Mouse (Mus musculus) bone marrow, adult 2 months (tissue): ENCODE measurements at regions not wholly inside any gene's neighbourhood (a gene's known extent, or its start where the extent isn't known, plus 50 kb on each side); places are given as distances from the start of the nearest gene placed in this dataset.

Source experiments
- H3K27ac ChIP-seq: fragments of 200-500 bp; 2 replicates; pipeline ENCODE4 v1.5.1; 2012; ENCODE audit warnings: low read depth, mild to moderate bottlenecking, control low read depth, inconsistent platforms, low read length; ENCODE audit not compliant: control insufficient read depth, poor library complexity, insufficient read depth
- H3K4me1 ChIP-seq: fragments of 200-500 bp; 2 replicates; pipeline ENCODE4 v1.6.1; 2011; ENCODE audit warnings: low read length; ENCODE audit not compliant: control insufficient read depth, insufficient read depth
- H3K4me3 ChIP-seq: fragments of 200-500 bp; replicated peaks from 2 replicates; pipeline ENCODE3; 2011; ENCODE audit warnings: mild to moderate bottlenecking, low read depth, low read length, control low read depth; ENCODE audit not compliant: control insufficient read depth
- CTCF ChIP-seq: fragments of 200-500 bp; IDR thresholded peaks from 2 replicates; pipeline ENCODE4 v1.5.1; 2011; ENCODE audit warnings: low read length, control low read depth; ENCODE audit not compliant: control insufficient read depth, insufficient read depth
- POLR2A ChIP-seq: fragments of 200-500 bp; IDR thresholded peaks from 2 replicates; pipeline ENCODE4 v1.6.1; 2011; ENCODE audit warnings: low read depth, mild to moderate bottlenecking, control low read depth, low read length, borderline replicate concordance; ENCODE audit not compliant: control insufficient read depth
- WGBS: fragments of 180-500 bp; shearing (Covaris S2); methylation state at CpG from one replicate; pipeline ENCODE4 v1.1.7; 2018; 5-methylcytosine and 5-hydroxymethylcytosine counted together

DNA sequence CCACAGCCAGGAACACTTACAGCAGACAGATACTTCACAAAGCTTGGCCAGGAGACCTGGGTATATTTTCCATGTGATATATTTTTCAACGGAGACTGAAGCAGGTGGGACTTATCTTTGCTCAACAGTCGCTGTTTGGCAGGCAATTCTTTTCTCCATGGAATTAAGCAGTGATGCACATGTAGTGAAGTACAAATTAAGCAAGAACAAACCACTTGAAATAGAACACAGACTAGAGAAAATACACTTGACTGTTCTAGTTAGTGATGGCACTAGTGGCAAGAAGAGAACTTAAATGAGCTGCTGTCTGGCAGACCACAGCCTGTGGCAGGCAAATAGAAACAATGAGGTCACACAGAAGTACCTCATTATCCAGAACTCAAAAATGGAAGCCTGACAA lies 57.8 kb upstream of the P3h2 start:
- 80% methylated on average over 2 of the region's 2 CpGs for WGBS
- no peak overlapping the region for H3K27ac ChIP-seq
- TF ChIP-seq POLR2A: no peak
- no peak for TF ChIP-seq CTCF

DNA sequence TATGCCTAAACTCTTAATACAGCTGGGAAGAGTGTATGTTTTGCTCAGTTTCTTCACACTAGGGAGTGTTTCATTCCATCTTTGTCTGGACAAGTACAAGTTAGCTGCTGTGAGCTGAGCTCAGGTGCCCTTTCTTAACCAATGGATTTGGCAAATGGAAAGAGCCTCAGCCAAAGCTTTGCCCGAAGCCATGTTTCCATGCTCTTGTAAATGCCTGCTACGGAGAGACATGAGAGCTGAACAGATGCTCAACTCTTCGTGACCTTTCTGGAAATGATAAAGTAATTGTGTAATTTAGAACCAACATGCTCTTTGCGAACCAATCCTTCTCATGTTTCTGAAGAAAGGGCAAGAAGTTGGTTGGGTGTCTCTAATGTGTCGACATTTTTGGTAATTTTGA lies 52.0 kb upstream of the P3h2 start:
- 84% methylated on average over 5 of the region's 5 CpGs for WGBS
- TF ChIP-seq CTCF: no peak

More for the DNA sequence above, 57.8 kb upstream of the P3h2 start:
- Histone ChIP-seq H3K4me1 (no peaks in the 10 kb centered on the region), H3K4me3 (no peak overlapping the region)

More for the DNA sequence above, 52.0 kb upstream of the P3h2 start:
- H3K27ac ChIP-seq: no peak overlapping the region
- H3K4me1 ChIP-seq: no peaks in the 10 kb centered on the region; the same call in 1 of the 2 replicates
- H3K4me3 ChIP-seq: no peak overlapping the region
